Mouse (Mus musculus) heart, embryonic 14.5 days (tissue): Measurements from ENCODE around the gene Tmem106b. TPM values are rescaled to one million over a fixed set of nuclear protein-coding genes. Genes with fewer than 3 reads are reported as not detected.

ENCODE experiments used
- ATAC-seq: fragments of 200-750 bp; cut with Nextera tagmentation; 2 replicates; pipeline ENCODE4 v1.8.0; 2017; ENCODE audit warnings: low read depth, moderate TSS enrichment; ENCODE audit not compliant: insufficient number of reproducible peaks, insufficient read depth, low FRiP score
- H3K27ac ChIP-seq, 2 experiments: fragments of 200-500 bp in 1 of 2; fragments of 300-500 bp in 1 of 2; sonication (generic) in 1 of 2; replicated peaks in 1 of 2; 2 replicates each; pipeline ENCODE4 v1.5.1; 2012 to 2014; ENCODE audit warnings: low read depth in 2 of 2, low read length in 2 of 2, control low read depth in 1 of 2, mild to moderate bottlenecking in 1 of 2, mixed read lengths in 1 of 2; ENCODE audit not compliant: control insufficient read depth in 1 of 2, insufficient read depth in 1 of 2
- H3K27me3 ChIP-seq: fragments of 300-500 bp; sonication (generic); 2 replicates; pipeline ENCODE4 v1.6.1; 2014; ENCODE audit warnings: mild to moderate bottlenecking, low read length, control low read depth; ENCODE audit not compliant: control insufficient read depth, insufficient read depth
- H3K36me3 ChIP-seq: fragments of 300-500 bp; sonication (generic); 2 replicates; pipeline ENCODE4 v1.6.1; 2014; ENCODE audit warnings: mild to moderate bottlenecking, control low read depth, low read length, mixed read lengths; ENCODE audit not compliant: control insufficient read depth, insufficient read depth
- H3K4me1 ChIP-seq, 2 experiments: fragments of 200-500 bp in 1 of 2; fragments of 300-500 bp in 1 of 2; sonication (generic) in 1 of 2; 2 replicates each; pipeline ENCODE4 v1.6.1; 2012 to 2014; ENCODE audit warnings: low read length in 2 of 2, control low read depth in 1 of 2, mixed read lengths in 1 of 2; ENCODE audit not compliant: control insufficient read depth in 2 of 2, insufficient read depth in 2 of 2
- H3K4me2 ChIP-seq: fragments of 300-500 bp; sonication (generic); 2 replicates; pipeline ENCODE4 v1.6.1; 2014; ENCODE audit warnings: mild to moderate bottlenecking, low read length
- H3K4me3 ChIP-seq, 2 experiments: fragments of 200-500 bp in 1 of 2; fragments of 300-500 bp in 1 of 2; sonication (generic) in 1 of 2; 2 replicates each; pipeline ENCODE4 v1.5.1; 2012 to 2014; ENCODE audit warnings: low read length in 2 of 2, mild to moderate bottlenecking in 2 of 2, control low read depth in 1 of 2, low read depth in 1 of 2, moderate library complexity in 1 of 2; ENCODE audit not compliant: control insufficient read depth in 1 of 2, insufficient read depth in 1 of 2
- H3K9ac ChIP-seq: fragments of 300-500 bp; sonication (generic); 2 replicates; pipeline ENCODE4 v1.6.1; 2014; ENCODE audit warnings: mild to moderate bottlenecking, low read length
- H3K9me3 ChIP-seq: fragments of 300-500 bp; sonication (generic); 2 replicates; pipeline ENCODE4 v1.6.1; 2016; ENCODE audit warnings: low read length, control low read depth; ENCODE audit not compliant: control insufficient read depth
- WGBS: fragments of 180-500 bp; shearing (Covaris S2); extraction: QIAGEN DNeasy Blood & Tissue Kit; methylation state at CpG from one replicate; pipeline ENCODE4 v1.1.7; 2014; 5-methylcytosine and 5-hydroxymethylcytosine counted together
- polyA plus RNA-seq: library from polyadenylated mRNA; unstranded; fragments of >200 nt; fragmentation: Nextera tagmentation; extraction: Ambion mirVana; gene quantifications from 2 replicates; pipeline ENCODE4 v1.2.1, GENCODE M21; 2014

The Tmem106b gene
- 39.6 and 42.5 TPM in 2 replicates for polyA plus RNA-seq

- H3K9me3 ChIP-seq, result no peaks in the 10 kb centered on the region
- no peaks in the 10 kb centered on the region for H3K27me3 ChIP-seq
- WGBS, result 3% methylated on average over 61 of the region's 61 CpGs
- ATAC-seq, result peak; percentile 99
- peaks cover 32% of the 10 kb centered on the region for H3K36me3 ChIP-seq
- peaks cover 0 to 4% of the 10 kb centered on the region in 2 experiments; a peak in 2 of 4 replicates for H3K4me1 ChIP-seq
- peak within 1 kb of the TSS; percentile 79 for H3K4me2 ChIP-seq
- peak within 1 kb of the TSS; percentile 85 to 89 for H3K27ac ChIP-seq
- peak within 1 kb of the TSS; percentile 86 for H3K9ac ChIP-seq
- H3K4me3 ChIP-seq, result peak within 1 kb of the TSS; percentile 78 to 86
Measured at GRCm38 (mm10) chr6:13069302-13070146, at the start of gene Tmem106b. Gene Tmem106b (plus strand): TSS chr6:13069759.

- no peak overlapping the region for H3K27ac ChIP-seq
- H3K4me2 ChIP-seq, result no peak overlapping the region
- H3K4me1 ChIP-seq, result no peaks in the 10 kb centered on the region
- no peaks in the 10 kb centered on the region for H3K36me3 ChIP-seq
- no peaks in the 10 kb centered on the region for H3K9me3 ChIP-seq
- no peak overlapping the region for H3K4me3 ChIP-seq
- no peaks in the 10 kb centered on the region for H3K27me3 ChIP-seq
- 50% methylated on average over 5 of the region's 5 CpGs for WGBS
- no peak for ATAC-seq
- no peak overlapping the region for H3K9ac ChIP-seq
Measured at GRCm38 (mm10) chr6:13021245-13022100, 48.1 kb upstream of the Tmem106b start.

GRCm38 (mm10) chr6:13030558-13030957 lies 39.0 kb upstream of the Tmem106b start:
- Histone ChIP-seq H3K4me1 (no peaks in the 10 kb centered on the region), H3K4me2 (no peak overlapping the region), H3K9ac (no peak overlapping the region), H3K27ac (no peak overlapping the region), H3K36me3 (no peaks in the 10 kb centered on the region), H3K4me3 (no peak overlapping the region), H3K27me3 (no peaks in the 10 kb centered on the region), H3K9me3 (no peaks in the 10 kb centered on the region)
- no peak for ATAC-seq

GRCm38 (mm10) chr6:13030961-13031360 lies 38.6 kb upstream of the Tmem106b start:
- Histone ChIP-seq H3K27me3 (no peaks in the 10 kb centered on the region), H3K4me2 (no peak overlapping the region), H3K9me3 (no peaks in the 10 kb centered on the region), H3K4me1 (no peaks in the 10 kb centered on the region), H3K27ac (no peak overlapping the region), H3K36me3 (no peaks in the 10 kb centered on the region), H3K9ac (no peak overlapping the region), H3K4me3 (no peak overlapping the region)
- no peak for ATAC-seq
- WGBS, result 48% methylated on average over 1 of the region's 1 CpGs

GRCm38 (mm10) chr6:13052408-13053200 lies 17.0 kb upstream of the Tmem106b start:
- Histone ChIP-seq H3K4me3 (no peak overlapping the region), H3K4me1 (peaks cover 0 to 5% of the 10 kb centered on the region in 2 experiments; a peak in 2 of 4 replicates), H3K9me3 (no peaks in the 10 kb centered on the region), H3K27me3 (no peaks in the 10 kb centered on the region), H3K4me2 (no peak overlapping the region), H3K27ac (no peak overlapping the region), H3K36me3 (no peaks in the 10 kb centered on the region), H3K9ac (no peak overlapping the region)
- 54% methylated on average over 4 of the region's 4 CpGs for WGBS
- no peak for ATAC-seq

- no peaks in the 10 kb centered on the region for H3K9me3 ChIP-seq
- H3K27ac ChIP-seq, result no peak overlapping the region
- no peak for ATAC-seq
- peaks cover 0 to 3% of the 10 kb centered on the region in 2 experiments; a peak in 1 of 4 replicates for H3K4me1 ChIP-seq
- H3K9ac ChIP-seq, result no peak overlapping the region
- no peaks in the 10 kb centered on the region for H3K36me3 ChIP-seq
- no peaks in the 10 kb centered on the region for H3K27me3 ChIP-seq
- H3K4me2 ChIP-seq, result no peak overlapping the region
- no peak overlapping the region for H3K4me3 ChIP-seq
Measured at GRCm38 (mm10) chr6:13061276-13062039, 8.1 kb upstream of the Tmem106b start.
